Mouse (Mus musculus) MEL (cell line): ENCODE data around the gene Gpr15.

Source experiments
- CHD1 ChIP-seq: IDR thresholded peaks from 2 replicates; pipeline ENCODE4 v1.6.1; 2012; ENCODE audit warnings: low read depth, mild to moderate bottlenecking, inconsistent platforms, low read length, improper control_type of control experiment
- CTCF ChIP-seq, 3 experiments: IDR thresholded peaks in 2 of 3; conservative IDR thresholded peaks in 1 of 3; 2 replicates each; pipeline ENCODE4 v1.5.1; 2011 to 2012; ENCODE audit warnings: low read length in 3 of 3, low read depth in 2 of 3, mild to moderate bottlenecking in 2 of 3, improper control_type of control experiment in 1 of 3, inconsistent platforms in 1 of 3, mixed read lengths in 1 of 3, moderate library complexity in 1 of 3; ENCODE audit not compliant: control insufficient read depth in 1 of 3, insufficient read depth in 1 of 3, poor library complexity in 1 of 3, severe bottlenecking in 1 of 3
- E2F4 ChIP-seq: IDR thresholded peaks from 2 replicates; pipeline ENCODE4 v1.6.1; 2011; ENCODE audit warnings: low read depth, low read length, improper control_type of control experiment, borderline replicate concordance
- MAFK ChIP-seq: IDR thresholded peaks from 2 replicates; pipeline ENCODE4 v1.6.1; 2011; ENCODE audit warnings: low read depth, mild to moderate bottlenecking, low read length, improper control_type of control experiment, borderline replicate concordance
- MAZ ChIP-seq: IDR thresholded peaks from 2 replicates; pipeline ENCODE4 v1.6.1; 2012; ENCODE audit warnings: low read depth, mild to moderate bottlenecking, inconsistent platforms, low read length, improper control_type of control experiment
- NELFE ChIP-seq: IDR thresholded peaks from 2 replicates; pipeline ENCODE4 v1.6.1; 2011; ENCODE audit warnings: low read depth, low read length, improper control_type of control experiment
- POLR2A ChIP-seq, 2 experiments: IDR thresholded peaks; 2 replicates each; pipeline ENCODE4 v1.6.1; 2011 to 2012; ENCODE audit warnings: low read length in 2 of 2, mild to moderate bottlenecking in 2 of 2, control low read depth in 1 of 2, improper control_type of control experiment in 1 of 2, low read depth in 1 of 2, moderate library complexity in 1 of 2; ENCODE audit not compliant: control insufficient read depth in 1 of 2, insufficient read depth in 1 of 2, poor library complexity in 1 of 2

GRCm38 (mm10) chr16:58715018-58715417 lies 3.9 kb downstream of the Gpr15 start:
- TF ChIP-seq MAZ = no peak
- no peak for TF ChIP-seq CHD1
- no peak for TF ChIP-seq MAFK
- TF ChIP-seq CTCF (IDR thresholded peaks at IDR 0.05 in 2 of 3, conservative IDR thresholded peaks at IDR 0.05 in 1 of 3; ENCODE audit: control insufficient read depth in 1 of 3, insufficient read depth in 1 of 3, low read depth in 2 of 3, low read length in 3 of 3, poor library complexity in 1 of 3, severe bottlenecking in 1 of 3) = no peak
- no peak for TF ChIP-seq POLR2A (IDR thresholded peaks at IDR 0.05; ENCODE audit: control insufficient read depth in 1 of 2, insufficient read depth in 1 of 2, low read depth in 1 of 2, low read length in 2 of 2, poor library complexity in 1 of 2)
- TF ChIP-seq E2F4 = no peak
- no peak for TF ChIP-seq NELFE
